1 mouse cellular context compared by ENCODE assay signal in genomic region chr9:57834629-57835417, GRCm38 (mm10).
A peak's percentile ranks its signal among the peaks of the same experiment; 100 is the strongest.
TF ChIP-seq lines count a peak whose summit lies in the region.

No protein-coding gene starts in this region.

TF ChIP-seq in CH12.LX, 34 proteins besides CTCF, POLR2A, EP300 and RAD21 (continued from another document):
- TF ChIP-seq TCF12 (IDR thresholded peaks at IDR 0.05; ENCODE audit: low read depth, low read length) (peak; percentile 55; the same call in 1 of the 2 replicates), USF2 (conservative IDR thresholded peaks at IDR 0.05; ENCODE audit: low read depth, low read length) (no peak), ZNF384 (IDR thresholded peaks at IDR 0.05; ENCODE audit: low read depth, low read length) (peak; percentile 93)
TF ChIP-seq in CH12.LX: peak in this region for 17.
